Mouse (Mus musculus) hindbrain, embryonic 11.5 days (tissue): ENCODE measurements around the gene Cpsf7. TPM values are rescaled to one million over a fixed set of nuclear protein-coding genes. Genes with fewer than 3 reads are reported as not detected.
A peak's percentile ranks its signal among the peaks of the same experiment; 100 is the strongest.

Source experiments
- ATAC-seq: fragments of 200-750 bp; cut with Nextera tagmentation; 2 replicates; pipeline ENCODE4 v1.8.0; 2017; ENCODE audit warnings: mild to moderate bottlenecking, moderate TSS enrichment, moderate library complexity; ENCODE audit not compliant: low FRiP score
- DNase-seq: peaks from one replicate; pipeline ENCODE4 v3.0.0-alpha.2; 2015; ENCODE audit warnings: low spot score
- H3K27ac ChIP-seq: fragments of 300-500 bp; sonication (generic); 2 replicates; pipeline ENCODE4 v1.5.1; 2014; ENCODE audit warnings: mild to moderate bottlenecking, low read depth, low read length
- H3K27me3 ChIP-seq: fragments of 300-500 bp; sonication (generic); 2 replicates; pipeline ENCODE4 v1.6.1; 2014; ENCODE audit warnings: mild to moderate bottlenecking, low read length, moderate library complexity, mixed read lengths; ENCODE audit not compliant: control insufficient read depth, insufficient read depth
- H3K36me3 ChIP-seq: fragments of 300-500 bp; sonication (generic); 2 replicates; pipeline ENCODE4 v1.6.1; 2014; ENCODE audit warnings: mild to moderate bottlenecking, low read length, moderate library complexity, mixed read lengths; ENCODE audit not compliant: control insufficient read depth, insufficient read depth
- H3K4me1 ChIP-seq: fragments of 300-500 bp; sonication (generic); replicated peaks from 2 replicates; pipeline ENCODE4 v1.6.1; 2014; ENCODE audit warnings: low read length, mixed read lengths; ENCODE audit not compliant: control insufficient read depth, insufficient read depth
- H3K4me2 ChIP-seq: fragments of 300-500 bp; sonication (generic); replicated peaks from 2 replicates; pipeline ENCODE4 v1.6.1; 2014; ENCODE audit warnings: mild to moderate bottlenecking, low read depth, low read length
- H3K4me3 ChIP-seq: fragments of 300-500 bp; sonication (generic); 2 replicates; pipeline ENCODE4 v1.5.1; 2014; ENCODE audit warnings: low read depth, low read length
- H3K9ac ChIP-seq: fragments of 300-500 bp; sonication (generic); 2 replicates; pipeline ENCODE4 v1.6.1; 2014; ENCODE audit warnings: low read depth, low read length
- H3K9me3 ChIP-seq: fragments of 300-500 bp; sonication (generic); 2 replicates; pipeline ENCODE4 v1.6.1; 2016; ENCODE audit warnings: low read length; ENCODE audit not compliant: control insufficient read depth
- WGBS: fragments of 180-500 bp; shearing (Covaris S2); extraction: QIAGEN DNeasy Blood & Tissue Kit; methylation state at CpG from one replicate; pipeline ENCODE4 v1.1.7; 2014; 5-methylcytosine and 5-hydroxymethylcytosine counted together
- polyA plus RNA-seq: library from polyadenylated mRNA; unstranded; fragments of >200 nt; fragmentation: Nextera tagmentation; extraction: Ambion mirVana; gene quantifications from 2 replicates; pipeline ENCODE4 v1.2.1, GENCODE M21; 2014

Cpsf7 gene
- polyA plus RNA-seq, 1 experiment from 2014 or later = 60.9 TPM

DNA sequence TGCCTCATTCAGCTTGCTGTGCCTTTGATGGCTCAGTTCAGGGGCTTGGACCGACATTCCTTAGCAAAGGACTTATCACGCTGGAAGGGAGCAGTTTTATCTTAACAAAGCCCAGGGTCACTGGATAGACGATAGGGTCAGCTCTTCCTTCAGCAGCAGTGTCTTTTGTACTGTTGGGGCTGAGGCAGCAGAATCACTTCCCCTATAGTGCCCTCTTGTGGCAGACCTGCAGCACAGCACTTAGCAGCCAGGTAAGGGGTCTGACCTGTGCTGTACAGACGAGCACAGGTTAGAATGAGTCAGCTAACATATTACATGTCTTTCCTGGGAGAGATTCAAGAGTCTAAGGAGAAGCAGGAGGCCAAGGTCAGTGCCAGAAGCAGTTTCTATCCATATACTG lies 22.5 kb upstream of the Cpsf7 start:
- ATAC-seq (peak; percentile 71; the same call in 1 of the 2 replicates), DNase-seq (peak; percentile 80)
- WGBS = 10% methylated on average over 4 of the region's 4 CpGs
- H3K9me3 ChIP-seq = no peaks in the 10 kb centered on the region
- no peak overlapping the region for H3K4me2 ChIP-seq
- H3K9ac ChIP-seq = no peak overlapping the region
- no peaks in the 10 kb centered on the region for H3K4me1 ChIP-seq
- H3K27ac ChIP-seq = no peak overlapping the region
- no peak overlapping the region for H3K4me3 ChIP-seq
- H3K27me3 ChIP-seq = no peaks in the 10 kb centered on the region
- H3K36me3 ChIP-seq = peaks cover 2% of the 10 kb centered on the region; the same call in 1 of the 2 replicates

DNA sequence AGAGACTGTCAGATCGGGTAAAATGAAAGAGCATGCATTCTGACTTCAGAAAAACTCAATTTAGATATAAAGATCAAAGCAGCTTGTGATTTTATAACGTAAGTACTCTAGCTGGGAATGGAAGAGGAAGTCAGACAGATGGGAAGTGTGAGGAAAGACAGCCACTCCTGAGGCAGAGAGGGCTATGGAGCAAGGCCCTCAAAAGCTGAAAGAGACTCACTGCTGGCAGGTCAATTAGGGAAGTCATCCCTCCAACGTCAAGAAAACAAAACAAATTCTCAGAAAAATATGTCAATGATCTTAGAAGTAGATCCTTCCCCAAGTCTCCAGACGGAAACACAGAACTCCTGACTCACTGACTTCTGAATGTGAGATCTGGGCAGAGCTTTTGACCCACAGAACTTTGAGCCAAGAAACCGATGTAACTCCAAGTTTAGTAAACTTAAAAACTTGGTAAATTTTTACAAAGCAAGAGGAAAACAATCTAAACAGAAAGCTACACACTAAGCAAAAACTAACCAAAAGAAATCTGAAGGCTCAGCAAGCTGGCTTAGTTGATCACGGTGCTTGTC lies 14.2 kb upstream of the Cpsf7 start:
- Histone ChIP-seq H3K4me3 (no peak overlapping the region), H3K9me3 (no peaks in the 10 kb centered on the region), H3K36me3 (no peaks in the 10 kb centered on the region), H3K4me2 (no peak overlapping the region), H3K4me1 (no peaks in the 10 kb centered on the region), H3K27ac (no peak overlapping the region), H3K27me3 (no peaks in the 10 kb centered on the region), H3K9ac (no peak overlapping the region)
- DNase-seq (no peak), ATAC-seq (no peak)
- 85% methylated on average over 6 of the region's 6 CpGs for WGBS

DNA sequence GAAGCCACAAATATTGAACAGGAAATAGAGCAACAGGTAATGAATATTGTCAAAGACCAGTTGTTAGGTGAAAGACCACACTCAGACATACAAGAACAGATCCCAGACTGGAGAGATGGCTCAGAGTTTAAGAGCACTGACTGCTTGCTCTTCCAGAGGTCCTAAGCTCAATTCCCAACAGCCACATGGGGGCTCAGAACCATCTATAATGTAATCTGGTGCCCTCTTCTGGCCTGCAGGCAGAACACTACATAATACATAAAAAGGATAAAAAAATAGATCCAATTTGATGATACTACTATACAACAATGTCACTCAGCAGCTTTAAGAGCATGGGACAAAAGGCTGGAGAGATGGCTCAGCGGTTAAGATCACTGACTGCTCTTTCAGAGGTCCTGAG lies 4.7 kb upstream of the Cpsf7 start:
- Histone ChIP-seq H3K27me3 (no peaks in the 10 kb centered on the region), H3K4me3 (no peak overlapping the region), H3K4me2 (no peak overlapping the region), H3K9ac (no peak overlapping the region), H3K27ac (no peak overlapping the region), H3K36me3 (0 out of 2 replicates have a peak, but pooled peaks cover 4% of the 10 kb centered on the region), H3K9me3 (no peaks in the 10 kb centered on the region), H3K4me1 (no peaks in the 10 kb centered on the region; the same call in 1 of the 2 replicates)
- ATAC-seq (no peak), DNase-seq (peak; percentile 40)
- 48% methylated on average over 1 of the region's 1 CpGs for WGBS

DNA sequence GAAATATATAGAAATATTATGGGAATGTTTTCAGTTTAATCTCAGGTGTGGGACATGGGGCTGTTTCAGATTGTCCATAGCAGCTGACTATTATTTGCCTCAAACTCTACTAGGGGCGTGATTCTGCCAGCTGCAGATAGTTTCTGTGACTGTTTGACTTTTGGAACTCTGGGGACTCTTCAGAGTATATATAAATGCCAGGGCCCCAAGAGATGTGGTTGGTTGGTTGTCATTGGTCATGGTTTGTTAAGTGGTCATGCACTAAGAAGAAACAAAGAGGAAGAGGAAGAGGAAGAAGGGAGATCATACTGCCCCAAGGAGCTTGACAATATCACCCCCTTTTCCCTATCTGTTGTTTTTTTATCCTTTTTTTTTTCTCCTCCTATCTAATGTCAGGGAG lies 3.1 kb upstream of the Cpsf7 start:
- Histone ChIP-seq H3K4me1 (no peaks in the 10 kb centered on the region; the same call in 1 of the 2 replicates), H3K9me3 (no peaks in the 10 kb centered on the region), H3K27me3 (no peaks in the 10 kb centered on the region), H3K36me3 (0 out of 2 replicates have a peak, but pooled peaks cover under 1% of the 10 kb centered on the region), H3K9ac (no peak overlapping the region), H3K4me2 (no peak overlapping the region), H3K4me3 (no peak overlapping the region), H3K27ac (no peak overlapping the region)
- DNase-seq = no peak
- 85% methylated on average over 1 of the region's 1 CpGs for WGBS
- no peak for ATAC-seq

DNA sequence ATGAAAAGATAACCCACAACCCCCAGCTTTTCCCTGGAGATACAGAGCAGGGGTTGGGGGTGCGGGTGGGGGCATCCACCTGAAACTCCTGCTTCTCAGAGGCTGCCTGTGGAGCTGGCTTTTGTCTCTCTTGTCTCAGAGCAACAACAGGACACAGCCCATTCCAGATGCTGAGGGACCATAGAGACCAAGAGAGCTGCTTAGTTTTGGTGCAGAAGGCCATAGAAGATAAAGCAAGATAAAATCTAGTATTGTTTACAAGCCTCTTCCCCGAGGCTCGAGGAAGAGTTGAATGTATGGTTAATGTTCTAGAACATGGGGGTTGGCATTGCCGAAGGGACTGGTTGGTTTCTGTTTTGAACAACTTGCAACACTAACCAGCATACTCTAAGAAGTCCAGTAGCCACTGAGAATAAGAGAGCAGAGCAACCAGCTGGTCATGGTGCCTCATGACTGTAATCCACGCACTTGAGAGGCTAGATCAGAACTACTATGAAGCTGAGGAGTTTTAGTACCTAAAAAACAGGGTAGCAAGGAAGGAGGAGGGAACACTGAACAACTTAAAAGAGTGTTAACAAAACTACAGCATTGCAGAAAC lies 1.5 kb upstream of the Cpsf7 start:
- no peak for ATAC-seq
- 92% methylated on average over 5 of the region's 5 CpGs for WGBS
- Histone ChIP-seq H3K27ac (no peak overlapping the region), H3K4me2 (no peak overlapping the region), H3K4me3 (no peak overlapping the region), H3K36me3 (no peaks in the 10 kb centered on the region), H3K9me3 (no peaks in the 10 kb centered on the region), H3K27me3 (no peaks in the 10 kb centered on the region), H3K9ac (no peak overlapping the region), H3K4me1 (no peaks in the 10 kb centered on the region; the same call in 1 of the 2 replicates)
- DNase-seq = no peak

DNA sequence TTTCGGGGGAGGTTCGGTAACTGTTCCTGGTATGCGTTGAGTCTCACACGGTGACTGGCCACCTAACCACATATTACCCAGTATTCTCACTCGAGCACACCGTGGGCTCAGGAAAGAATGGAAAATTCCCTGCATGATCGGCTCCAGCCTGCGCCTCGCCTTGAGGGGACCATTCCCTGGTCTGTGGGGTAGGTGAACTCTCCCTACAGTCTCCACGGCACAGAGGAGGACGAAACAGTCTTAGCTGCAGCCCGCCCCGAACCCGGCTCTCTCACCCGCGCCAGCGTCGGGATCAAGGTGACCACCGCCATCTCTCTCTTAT lies 321 bp upstream of the Cpsf7 start:
- Histone ChIP-seq H3K9ac (peak overlapping the region; percentile 99), H3K36me3 (no peaks in the 10 kb centered on the region), H3K4me1 (no peaks in the 10 kb centered on the region; the same call in 1 of the 2 replicates), H3K4me3 (peak overlapping the region; percentile 98), H3K4me2 (peak overlapping the region; percentile 63), H3K27me3 (no peaks in the 10 kb centered on the region), H3K9me3 (no peaks in the 10 kb centered on the region), H3K27ac (peak overlapping the region; percentile 98)
- DNase-seq (no peak), ATAC-seq (no peak)
- 1% methylated on average over 19 of the region's 19 CpGs for WGBS

DNA sequence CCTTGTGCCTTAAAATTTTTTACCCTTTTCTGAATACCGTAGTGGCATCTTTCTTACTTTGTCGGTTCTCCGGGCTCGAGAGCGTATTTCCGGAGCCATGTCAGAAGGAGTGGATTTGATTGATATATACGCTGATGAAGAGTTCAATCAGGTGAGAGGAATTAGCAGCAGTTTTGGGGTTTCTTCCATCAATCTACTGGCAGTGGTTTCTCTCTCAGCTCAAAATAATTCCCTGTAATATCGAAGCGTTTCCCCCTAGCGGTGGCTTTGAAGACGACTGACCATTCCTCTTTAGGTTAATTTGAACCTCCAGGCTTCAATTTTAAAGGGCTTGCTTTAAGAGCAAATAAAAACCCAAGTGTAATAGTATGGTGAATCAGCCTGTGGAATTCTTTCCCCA lies 844 bp downstream of the Cpsf7 start, which contains the start of gene Sdhaf2:
Gene Sdhaf2 (minus strand): TSS at position 233 of the 400 bp plus-strand sequence.
- no peaks in the 10 kb centered on the region for H3K9me3 ChIP-seq
- peak within 1 kb of the TSS; percentile 63 for H3K4me2 ChIP-seq
- H3K4me3 ChIP-seq = peak within 1 kb of the TSS; percentile 98
- ATAC-seq = peak; percentile 10; the same call in 1 of the 2 replicates
- DNase-seq = peak; percentile 81
- peak within 1 kb of the TSS; percentile 99 for H3K9ac ChIP-seq
- H3K27me3 ChIP-seq = no peaks in the 10 kb centered on the region
- H3K27ac ChIP-seq = peak within 1 kb of the TSS; percentile 98
- no peaks in the 10 kb centered on the region for H3K36me3 ChIP-seq
- H3K4me1 ChIP-seq = no peaks in the 10 kb centered on the region; the same call in 1 of the 2 replicates
- under 1% methylated on average over 11 of the region's 11 CpGs for WGBS

DNA sequence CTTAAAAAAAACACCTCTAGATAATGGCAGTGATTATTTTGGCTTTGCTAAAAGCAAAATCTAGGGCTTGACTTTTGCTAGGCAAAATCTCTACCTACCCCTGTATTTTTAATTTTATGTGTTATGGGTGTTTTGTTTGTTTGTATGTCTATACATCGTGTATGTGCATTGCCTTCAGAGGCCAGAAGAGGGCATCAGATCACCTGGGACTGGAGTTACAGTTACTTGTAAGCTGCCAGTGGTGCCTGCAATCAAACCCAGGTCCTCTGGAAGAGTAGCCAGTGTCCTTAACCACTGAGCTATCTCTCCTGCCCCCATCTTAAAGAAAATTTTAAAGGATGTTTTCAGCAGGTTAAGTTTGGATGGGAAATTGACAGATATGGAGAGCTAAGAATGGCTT lies 5.0 kb downstream of the Cpsf7 start:
- Histone ChIP-seq H3K27me3 (no peaks in the 10 kb centered on the region), H3K36me3 (0 out of 2 replicates have a peak, but pooled peaks cover 2% of the 10 kb centered on the region), H3K4me3 (no peak overlapping the region), H3K9me3 (no peaks in the 10 kb centered on the region), H3K4me1 (no peaks in the 10 kb centered on the region; the same call in 1 of the 2 replicates), H3K4me2 (no peak overlapping the region), H3K27ac (no peak overlapping the region), H3K9ac (no peak overlapping the region)
- WGBS = 97% methylated on average over 1 of the region's 1 CpGs
- DNase-seq (no peak), ATAC-seq (no peak)

DNA sequence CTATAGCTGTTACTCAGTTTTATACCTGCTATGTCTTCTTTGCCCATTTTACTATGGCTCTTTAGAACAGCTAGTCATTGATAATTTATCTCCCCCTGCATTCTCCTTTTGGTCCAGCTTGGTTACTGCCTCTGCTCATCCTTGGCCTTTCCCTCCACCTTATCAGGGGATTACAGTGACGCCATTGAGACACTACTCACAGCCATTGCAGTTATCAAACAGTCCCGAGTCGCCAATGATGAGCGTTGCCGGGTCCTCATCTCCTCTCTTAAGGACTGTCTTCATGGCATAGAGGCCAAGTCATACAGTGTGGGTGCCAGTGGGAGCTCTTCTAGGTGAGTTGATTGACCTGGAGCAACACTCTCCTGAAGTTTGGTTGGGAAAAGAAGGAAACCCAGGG lies 14.4 kb downstream of the Cpsf7 start:
- Histone ChIP-seq H3K27ac (no peak overlapping the region), H3K27me3 (no peaks in the 10 kb centered on the region), H3K9me3 (no peaks in the 10 kb centered on the region), H3K36me3 (peaks cover 20% of the 10 kb centered on the region), H3K4me1 (no peaks in the 10 kb centered on the region), H3K4me3 (no peak overlapping the region), H3K9ac (no peak overlapping the region), H3K4me2 (no peak overlapping the region)
- ATAC-seq = no peak
- WGBS = 95% methylated on average over 5 of the region's 5 CpGs
- no peak for DNase-seq
